Mouse (Mus musculus) heart, postnatal 36 days (tissue): ENCODE measurements around the gene Foxn1. TPM values are rescaled to one million over a fixed set of nuclear protein-coding genes. Genes with fewer than 3 reads are reported as not detected.

Source experiments
- DNase-seq, 2 experiments: peaks; one replicate each; pipeline ENCODE4 v3.0.0; 2021 to 2022
- intact Hi-C: fragments of 180-260 bp; cut with DNase I; formaldehyde crosslinking; loops from one replicate; pipeline ENCODE4 v1.15.1; 2025
- total RNA-seq, 2 experiments: library from RNA; stranded (reverse); gene quantifications; 2 replicates each; pipeline ENCODE4 v1.2.3; 2021

Foxn1 gene
- total RNA-seq, 2 experiments from 2014 or later: not detected

DNA sequence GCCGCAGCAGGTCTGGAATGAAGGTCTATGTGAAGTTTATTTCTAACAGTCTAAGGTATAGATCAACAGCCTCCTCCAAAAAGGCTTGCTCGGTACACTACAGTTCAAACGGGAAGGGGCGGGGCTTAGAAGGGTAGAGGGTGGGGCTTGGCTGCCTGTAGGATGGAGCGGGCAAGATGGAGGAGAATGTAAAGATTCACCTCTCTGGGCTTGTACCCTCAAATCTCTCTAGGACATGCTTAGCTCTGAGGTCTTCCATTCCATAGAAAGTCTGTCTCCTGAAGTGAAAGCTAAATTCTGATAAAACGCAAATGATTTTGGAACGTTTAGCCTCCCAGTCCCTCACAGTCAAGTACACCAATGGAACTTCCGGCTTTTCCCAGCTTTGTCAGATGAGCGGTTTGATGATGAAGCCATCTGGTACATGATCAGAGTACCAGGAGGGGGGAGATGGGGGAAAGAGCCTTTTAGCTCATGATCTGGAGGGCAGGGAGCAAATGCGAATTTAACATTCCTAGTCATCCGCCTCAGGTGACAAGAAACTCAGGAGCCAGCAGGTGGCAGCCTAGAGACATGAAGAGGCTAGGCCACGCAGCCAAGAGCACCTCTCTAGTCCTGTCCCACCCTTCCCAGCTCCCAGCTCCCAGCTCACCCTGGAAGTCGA is 26.1 kb downstream of the Foxn1 start:
- intact Hi-C loops: loop anchor here (1.0 kb wide), 1 partner anchor 39 kb away; no protein-coding TSS in a partner anchor

DNA sequence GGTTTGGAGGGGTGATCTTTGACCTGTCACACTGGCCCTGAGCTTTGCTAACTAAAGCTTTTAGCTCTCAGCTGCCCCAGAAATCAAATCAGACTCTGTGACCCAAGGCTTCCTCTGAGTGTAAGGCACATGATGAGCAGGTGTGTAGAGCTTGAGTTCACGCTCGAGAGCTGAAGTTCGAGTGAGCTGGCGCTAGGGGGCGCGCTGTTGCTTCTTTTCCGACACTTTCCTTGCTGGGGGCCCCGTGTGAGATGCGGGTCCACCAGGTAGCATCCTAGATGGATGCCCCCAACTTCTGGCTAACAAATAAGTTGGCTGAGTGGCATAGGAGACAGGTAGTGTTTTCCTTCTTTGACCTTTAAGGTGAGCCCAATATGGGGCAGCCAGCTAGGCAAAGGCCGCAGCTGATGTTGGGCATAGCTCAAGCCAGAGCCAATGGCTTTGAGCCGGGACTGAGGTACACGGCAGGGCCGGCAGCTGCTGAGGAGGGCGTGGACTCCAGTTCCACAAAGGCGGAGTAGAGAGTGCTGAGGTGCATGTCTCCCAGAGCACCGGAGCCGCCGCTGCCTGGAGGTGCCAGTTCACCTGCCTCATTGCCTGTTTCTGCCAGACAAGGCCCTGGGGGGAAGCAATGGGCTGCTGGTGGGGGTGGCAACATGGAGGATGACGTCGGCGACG is 27.9 kb downstream of the Foxn1 start:
- peak; percentile 7 to 18 for DNase-seq
- intact Hi-C loops: loop anchor here (5.0 kb wide), 1 partner anchor 94 kb away; no protein-coding TSS in a partner anchor

More for the DNA sequence above, 26.1 kb downstream of the Foxn1 start:
- peak; percentile 59 to 76 for DNase-seq

DNA sequence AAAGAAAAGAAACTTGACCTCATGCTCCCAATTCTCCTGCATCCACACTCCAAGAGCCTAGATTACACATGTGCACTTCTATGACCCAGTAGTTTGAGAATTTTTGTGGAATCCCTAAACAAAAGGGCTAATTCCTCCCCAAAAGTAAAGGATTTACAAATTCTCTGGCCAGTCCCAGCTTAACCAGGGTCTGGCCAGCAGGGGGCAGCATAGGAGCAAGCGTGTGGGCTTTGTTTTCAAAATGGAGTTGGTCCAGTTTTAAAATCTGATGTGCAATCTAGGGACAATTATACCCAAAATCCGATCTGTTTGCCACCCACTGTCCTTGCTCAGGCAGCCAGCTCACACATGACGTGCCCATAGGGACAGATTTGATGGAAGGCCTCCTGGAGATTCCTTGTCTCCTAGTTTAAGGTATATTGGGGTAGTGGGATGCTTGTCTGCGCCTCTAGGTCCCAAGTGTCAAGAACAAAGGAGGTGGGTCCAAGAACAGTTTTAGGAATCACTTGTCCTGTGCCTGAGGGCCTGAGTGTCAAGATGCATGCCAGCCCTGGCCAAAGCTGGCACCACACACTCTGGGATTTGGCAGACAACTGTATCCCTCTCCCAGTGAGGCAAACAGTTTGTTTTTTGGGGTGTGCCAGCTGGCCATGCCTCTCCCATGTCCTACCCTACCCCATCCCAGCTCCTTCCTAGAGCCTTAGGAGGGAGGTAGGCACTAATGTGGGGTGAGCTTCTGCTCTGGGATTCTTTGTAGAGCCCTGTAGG is 30.7 kb downstream of the Foxn1 start:
- intact Hi-C loops: loop anchor here (5.0 kb wide), 1 partner anchor 97 kb away; no protein-coding TSS in a partner anchor
- DNase-seq: peak; percentile 59 to 75

DNA sequence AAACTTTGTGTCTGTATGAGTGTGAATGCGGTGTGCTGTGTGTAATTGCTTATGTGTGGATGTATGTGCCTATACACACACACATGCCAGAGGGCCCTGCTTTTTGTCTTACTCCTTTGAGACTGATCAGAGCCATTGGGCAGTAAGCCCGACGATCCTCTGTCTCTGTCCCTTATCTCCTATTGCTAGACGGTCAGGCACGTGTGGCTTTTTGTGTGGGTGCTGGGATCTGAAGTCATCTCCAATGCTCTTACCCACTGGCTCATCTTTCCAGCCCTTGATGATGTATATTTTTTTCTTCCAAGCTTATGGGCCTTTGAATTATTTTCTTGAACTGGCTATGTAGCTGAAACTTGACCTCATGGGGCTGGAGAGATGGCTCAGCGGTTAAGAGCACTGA is 31.5 kb downstream of the Foxn1 start:
- intact Hi-C loops: loop anchor here (5.0 kb wide), 1 partner anchor 97 kb away; no protein-coding TSS in a partner anchor
- DNase-seq: no peak

DNA sequence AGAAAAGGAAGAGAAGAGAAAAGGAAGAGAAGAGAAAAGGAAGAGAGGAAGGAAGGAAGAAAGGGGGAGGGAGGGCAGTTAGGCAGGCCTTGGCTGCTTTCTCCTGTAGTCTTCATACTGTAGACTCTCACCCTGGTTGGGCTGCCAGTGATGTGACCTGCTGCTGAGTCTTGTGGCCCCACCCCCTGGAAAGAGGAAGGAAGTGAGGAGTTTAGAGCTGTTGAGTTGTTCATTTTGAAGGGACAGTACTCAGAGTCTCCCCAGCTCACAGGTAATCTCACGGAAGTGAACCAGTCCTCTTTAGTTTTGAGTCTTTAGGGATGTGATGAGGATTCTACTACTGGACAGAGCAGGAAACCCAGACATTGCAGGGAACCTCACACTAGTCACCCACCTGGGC is 33.3 kb downstream of the Foxn1 start:
- DNase-seq: no peak
- intact Hi-C loops: no loop called here

DNA sequence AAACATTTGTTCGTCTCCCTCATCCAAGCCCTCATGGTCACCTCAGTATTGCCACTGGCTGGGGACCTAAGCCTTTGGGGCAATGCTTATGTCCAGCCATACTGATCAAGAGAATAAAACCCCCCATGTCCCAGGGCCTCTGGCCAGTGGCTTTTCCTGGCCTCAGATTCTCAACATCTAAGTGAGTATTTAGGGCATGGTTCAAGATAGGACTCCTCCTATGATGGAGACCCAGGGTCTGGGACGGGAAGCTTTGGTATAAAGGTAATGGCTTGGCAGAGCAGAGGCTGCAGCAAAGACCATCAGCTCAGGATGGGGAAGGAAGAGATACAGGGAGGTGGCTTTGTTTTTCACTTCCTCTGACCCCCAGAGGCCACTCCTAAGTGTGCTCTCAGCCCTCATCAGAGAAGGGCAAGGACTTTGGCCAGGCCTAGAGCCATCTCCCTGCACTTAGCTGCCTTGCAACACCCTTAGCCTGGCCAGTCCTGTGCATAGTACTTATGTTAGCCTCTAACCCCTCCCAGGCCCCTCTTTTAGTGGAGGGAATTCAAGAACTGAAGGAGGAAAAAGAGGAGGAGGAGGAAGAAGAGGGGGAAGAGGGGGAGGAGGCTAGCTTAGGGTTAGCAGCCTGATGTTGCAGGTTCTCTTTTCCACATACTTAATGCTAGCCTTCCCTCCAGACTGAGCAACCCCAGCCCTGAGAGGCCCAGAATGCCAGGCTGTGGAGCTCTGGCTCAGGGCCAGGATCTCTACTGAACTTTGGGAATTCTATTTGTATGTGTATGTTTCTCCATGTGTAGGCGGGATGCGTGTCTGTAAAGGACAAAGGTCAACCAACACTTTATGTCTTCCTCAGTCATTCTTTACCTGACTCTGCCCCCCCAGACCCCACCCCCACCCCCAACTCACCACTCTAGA is 36.7 kb downstream of the Foxn1 start:
- no peak for DNase-seq
- intact Hi-C loops: loop anchor here (5.0 kb wide), 1 partner anchor 87 kb away; the partner anchor contains the start of gene 2610507B11Rik

DNA sequence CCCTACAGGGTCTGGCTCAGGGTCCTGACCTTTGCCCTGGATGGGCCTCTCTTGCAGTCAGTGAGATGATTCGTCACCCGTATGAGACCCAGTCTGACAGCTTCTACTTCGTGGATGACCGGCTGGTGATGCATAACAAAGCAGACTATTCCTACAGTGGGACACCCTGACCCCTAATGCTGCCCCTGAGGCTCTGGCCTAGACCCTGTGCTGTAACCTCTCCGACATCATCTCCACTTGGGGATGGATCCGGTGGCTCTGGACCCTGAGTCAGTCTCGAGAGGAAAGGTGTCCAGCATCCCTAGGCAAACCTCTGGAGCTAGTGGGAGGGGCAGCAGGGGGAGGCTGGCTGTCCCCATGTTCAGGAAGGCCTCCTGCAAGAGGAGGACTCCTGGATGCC is 37.9 kb downstream of the Foxn1 start:
- DNase-seq: no peak
- intact Hi-C loops: loop anchor here (5.0 kb wide), 1 partner anchor 86 kb away; the partner anchor contains the start of gene 2610507B11Rik

DNA sequence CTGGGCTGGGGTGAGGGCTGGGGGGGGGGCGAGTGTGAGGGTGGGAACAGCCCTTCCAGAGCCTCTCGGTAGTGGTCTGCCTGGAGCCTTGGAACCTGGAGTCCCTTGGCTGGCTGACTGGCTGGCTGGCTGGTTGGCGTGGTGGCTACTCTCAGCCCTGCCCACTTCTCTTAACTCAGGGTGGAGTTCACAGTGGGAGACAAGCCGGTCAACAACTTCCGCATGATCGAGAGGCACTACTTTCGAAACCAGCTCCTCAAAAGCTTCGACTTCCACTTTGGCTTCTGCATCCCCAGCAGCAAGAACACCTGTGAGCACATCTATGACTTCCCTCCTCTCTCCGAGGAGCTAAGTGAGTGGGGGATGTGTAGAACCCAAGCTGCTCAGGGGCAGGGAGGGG is 38.5 kb downstream of the Foxn1 start:
- intact Hi-C loops: loop anchor here (5.0 kb wide), 1 partner anchor 86 kb away; the partner anchor contains the start of gene 2610507B11Rik
- peak in 1 of 2 experiments; percentile 29 for DNase-seq

DNA sequence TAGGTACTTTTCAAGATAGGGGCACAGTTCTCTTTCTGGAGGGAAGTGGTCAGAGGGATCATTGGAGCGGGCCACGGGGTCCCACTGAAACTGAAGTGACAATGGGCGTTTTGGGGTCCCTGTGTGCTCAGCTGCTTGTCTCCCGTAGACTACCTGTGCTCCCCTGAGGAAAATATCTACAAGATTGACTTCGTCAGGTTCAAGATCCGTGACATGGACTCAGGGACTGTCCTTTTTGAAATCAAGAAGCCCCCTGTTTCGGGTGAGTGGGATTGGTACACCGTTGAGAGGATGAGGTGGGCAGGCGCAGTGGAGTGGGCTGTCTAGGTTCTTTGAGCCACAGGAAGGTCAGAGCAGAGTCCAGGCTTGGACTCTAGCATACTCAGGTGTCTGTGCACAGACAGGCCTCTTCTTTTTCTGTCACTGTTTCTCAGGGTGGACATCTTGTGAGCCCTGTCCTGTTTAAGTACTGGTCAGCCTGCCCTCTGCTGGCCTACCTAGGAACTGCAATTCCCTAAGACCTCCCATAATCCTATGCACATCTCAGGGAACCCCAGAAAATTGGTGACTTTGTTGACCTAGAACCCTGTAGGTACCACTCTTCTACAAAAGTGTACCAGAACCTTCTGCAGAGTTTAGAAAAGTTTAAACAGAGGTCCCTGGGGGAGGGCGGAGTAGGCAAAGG is 39.1 kb downstream of the Foxn1 start:
- DNase-seq: peak; percentile 73 to 81
- intact Hi-C loops: loop anchor here (5.0 kb wide), 1 partner anchor 85 kb away; the partner anchor contains the start of gene 2610507B11Rik

DNA sequence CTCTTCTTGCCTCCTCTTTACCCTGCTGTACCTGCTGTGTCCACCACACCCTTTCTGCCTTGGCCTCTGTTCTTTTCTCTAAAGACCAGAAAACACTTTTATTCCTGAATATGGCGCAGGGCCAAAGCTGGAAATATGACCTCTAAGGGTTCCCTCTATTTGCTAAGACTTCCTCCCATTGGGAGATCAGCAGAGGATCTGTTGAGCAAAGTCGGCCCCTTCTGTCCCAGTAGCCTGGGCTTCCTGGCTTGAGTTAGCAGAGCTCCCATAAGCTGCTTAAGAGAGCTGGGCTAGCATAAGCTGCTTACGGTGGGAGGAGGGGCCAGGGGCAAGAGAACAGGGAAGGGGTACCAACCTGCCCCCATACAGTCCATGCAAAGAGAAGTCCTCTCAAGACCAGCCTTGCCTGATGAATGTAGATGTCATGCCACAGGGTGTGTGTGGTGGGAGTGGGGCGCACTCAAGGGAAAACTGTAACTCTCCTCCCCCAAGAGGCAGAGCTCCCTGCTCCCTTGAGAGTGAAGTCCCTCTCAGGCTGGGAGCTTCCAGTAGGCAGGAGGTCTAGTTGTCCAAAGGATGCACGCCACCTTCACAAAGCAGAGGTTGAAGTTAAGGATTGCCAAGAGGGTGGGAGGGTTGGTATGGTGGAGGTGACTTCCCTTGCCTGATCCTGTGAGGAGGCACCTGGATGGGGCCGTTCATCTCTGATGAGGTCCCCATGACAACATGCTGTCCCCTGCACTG is 39.9 kb downstream of the Foxn1 start:
- intact Hi-C loops: loop anchor here (5.0 kb wide), 1 partner anchor 84 kb away; the partner anchor contains the start of gene 2610507B11Rik
- DNase-seq: no peak

DNA sequence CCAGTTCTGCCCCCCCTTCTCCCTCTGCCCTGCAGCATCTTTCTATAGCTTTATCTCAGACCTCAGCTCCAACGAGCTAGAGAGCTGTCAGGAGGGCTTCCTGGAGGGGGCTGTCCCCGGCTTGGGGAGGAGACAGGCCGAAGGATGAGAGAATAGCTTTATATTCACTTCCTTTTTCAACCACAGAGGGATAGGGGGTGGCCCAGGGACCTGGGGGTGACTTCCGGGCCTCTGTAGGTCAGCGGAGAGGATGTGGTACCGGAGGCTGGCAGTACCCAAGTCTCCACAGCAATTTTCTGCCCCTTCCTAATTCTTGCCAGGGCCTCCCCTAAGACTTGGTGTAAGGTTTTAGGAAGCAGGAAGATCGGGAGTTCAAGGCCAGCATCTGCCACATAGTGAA is 40.6 kb downstream of the Foxn1 start:
- intact Hi-C loops: loop anchor here (5.0 kb wide), 1 partner anchor 84 kb away; the partner anchor contains the start of gene 2610507B11Rik
- DNase-seq: no peak

DNA sequence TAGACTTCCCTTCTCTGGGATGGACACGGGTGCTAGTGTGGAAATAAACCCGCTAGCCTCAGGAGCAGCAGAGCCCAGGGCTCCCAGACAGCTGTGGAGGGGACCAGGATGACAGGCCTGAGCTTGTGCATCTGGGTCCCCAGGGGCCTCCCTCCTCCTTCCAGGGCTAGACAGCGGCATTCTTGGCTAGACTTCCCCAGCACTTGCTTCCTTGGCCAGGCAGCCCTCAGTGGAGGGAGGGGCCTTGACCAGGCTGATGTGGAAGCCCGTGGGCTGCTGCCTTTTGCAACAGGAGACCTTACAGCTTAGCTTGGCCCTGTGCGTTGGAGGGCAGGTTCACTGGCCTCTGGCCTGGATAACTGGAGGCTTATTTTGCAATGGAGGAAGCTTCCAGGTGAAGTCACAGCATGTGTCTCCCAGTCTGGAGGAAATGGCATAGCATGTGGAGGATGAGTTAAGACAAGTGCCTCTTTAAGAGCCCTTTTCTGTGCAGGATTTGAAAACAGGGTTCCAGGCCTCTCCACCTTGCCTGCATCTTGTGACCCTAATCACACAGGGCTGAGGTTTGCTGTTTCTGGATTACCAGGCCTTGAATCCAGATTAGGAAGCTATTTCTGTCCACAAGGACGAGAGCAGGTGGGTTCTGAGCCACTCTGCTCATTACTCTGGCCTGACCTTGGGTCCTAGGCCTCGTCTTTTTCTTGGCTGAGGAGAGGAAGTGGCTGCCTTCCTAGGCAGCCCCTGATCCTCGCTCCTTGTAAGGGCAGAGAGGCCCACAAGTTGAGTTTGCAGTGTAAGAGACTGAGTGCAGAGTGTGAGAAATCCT is 41.3 kb downstream of the Foxn1 start:
- DNase-seq: peak; percentile 57 to 72
- intact Hi-C loops: loop anchor here (5.0 kb wide), 1 partner anchor 83 kb away; the partner anchor contains the start of gene 2610507B11Rik

DNA sequence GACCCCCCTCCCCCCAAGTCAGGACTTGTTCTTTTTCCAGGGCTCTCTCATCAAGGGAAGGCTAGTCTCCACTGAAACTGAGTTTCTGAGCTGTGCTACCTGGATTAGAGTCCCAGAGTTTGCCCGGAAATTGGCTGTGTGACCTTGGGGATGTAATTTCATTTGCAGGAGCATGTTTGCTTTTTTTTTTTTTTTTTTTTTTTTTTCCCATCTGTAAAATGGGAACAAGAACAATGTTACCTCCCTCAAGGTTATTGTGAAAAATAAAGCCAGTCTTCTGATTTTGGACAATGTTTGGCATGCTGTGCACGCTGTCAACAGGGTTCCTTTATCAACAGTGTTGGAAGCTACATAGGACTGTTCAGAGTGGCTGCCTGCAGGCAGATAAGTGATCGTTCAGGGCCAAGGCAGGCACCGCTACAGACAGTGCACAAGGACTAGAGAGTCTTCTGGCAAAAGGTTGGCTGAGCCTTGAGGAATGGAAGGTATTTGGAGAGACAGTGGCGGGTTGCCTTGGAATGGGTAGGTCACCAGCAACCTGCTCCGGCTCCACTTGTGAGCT is 41.9 kb downstream of the Foxn1 start:
- no peak for DNase-seq
- intact Hi-C loops: no loop called here

DNA sequence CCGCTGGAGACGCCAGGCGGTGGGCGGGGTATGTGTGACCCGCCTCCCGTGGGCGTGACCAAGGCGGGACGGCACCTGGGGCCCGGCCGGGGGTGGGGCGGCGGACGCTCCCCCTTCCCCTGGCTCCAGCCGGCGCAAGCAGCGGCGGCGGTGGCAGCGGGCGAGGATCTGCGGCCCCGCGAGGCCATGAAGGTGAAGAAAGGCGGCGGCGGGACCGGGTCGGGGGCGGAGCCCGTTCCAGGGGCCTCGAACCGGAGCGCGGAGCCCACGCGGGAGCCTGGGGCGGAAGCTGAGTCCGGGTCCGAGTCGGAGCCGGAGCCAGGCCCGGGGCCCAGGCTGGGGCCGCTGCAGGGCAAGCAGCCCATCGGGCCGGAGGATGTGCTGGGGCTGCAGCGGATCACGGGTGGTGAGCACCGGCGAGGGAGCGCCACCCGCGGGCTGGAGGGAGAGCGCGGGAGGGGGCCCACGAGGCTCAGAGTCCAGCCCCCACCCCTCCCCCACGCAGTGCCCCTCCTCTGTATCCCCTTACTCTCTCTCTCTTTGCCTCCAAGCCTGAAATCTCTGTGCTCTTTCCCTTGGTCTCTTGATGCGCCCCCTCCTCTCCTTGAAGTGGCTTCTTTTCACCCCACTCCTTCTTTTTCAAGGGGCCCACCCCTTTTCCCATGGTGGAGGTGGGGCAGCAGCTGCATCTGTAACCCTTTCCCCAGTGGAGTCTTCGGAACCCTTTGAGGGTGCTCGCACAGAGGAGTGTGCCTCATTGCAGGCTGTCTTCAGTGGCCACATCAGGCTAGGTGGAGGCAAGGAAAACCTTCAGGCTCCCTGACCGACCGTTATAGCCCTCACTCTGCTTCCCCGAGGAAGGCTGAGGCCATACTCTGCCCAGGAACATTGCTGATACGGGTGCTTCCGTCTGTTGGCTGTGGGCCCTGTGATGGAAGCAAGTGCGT is 42.7 kb downstream of the Foxn1 start, which contains the start of gene Unc119:
Gene Unc119, plus strand, starts transcription at position 102 of the 947 bp plus-strand sequence.
- intact Hi-C loops: no loop called here
- DNase-seq: peak; percentile 78 to 79

DNA sequence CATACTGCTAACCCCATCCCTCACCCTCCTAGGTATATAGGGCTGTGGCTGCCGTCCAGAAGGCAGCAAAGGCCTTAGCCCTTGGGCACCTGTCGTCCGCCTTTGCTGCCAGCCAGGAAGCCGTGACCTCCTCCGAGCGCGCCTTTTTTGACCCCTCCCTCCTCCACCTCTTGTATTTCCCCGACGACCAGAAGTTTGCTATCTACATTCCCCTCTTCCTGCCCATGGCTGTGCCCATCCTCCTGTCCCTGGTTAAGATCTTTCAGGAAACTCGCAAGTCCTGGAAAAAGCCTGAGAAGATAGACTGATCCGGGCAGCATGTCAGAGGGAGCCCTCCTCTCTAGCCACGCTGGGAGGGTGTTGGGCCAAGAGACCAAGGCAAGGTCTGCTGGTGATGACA is 44.7 kb downstream of the Foxn1 start:
- DNase-seq: no peak
- intact Hi-C loops: no loop called here

DNA sequence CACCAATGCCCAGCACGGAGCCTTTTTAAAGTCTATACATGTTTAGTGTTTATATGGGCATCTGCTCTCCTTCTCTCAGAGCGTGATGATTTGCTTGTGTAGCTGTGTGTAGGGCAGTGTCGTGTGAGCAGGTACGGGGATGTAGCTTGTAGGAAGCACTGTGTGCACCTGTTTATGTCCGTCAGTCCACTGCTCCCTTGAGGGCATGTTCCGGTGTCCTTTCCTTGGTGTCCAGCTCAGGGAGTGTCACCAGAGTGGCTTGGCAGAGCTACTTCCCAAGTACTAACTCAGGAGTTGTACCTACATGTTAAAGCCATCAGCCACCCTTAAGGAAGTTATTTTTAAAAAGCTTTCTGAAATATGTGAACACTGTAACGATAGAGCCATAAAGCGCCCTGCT is 49.3 kb downstream of the Foxn1 start:
- intact Hi-C loops: no loop called here
- no peak for DNase-seq
